In the genomic region with DNA sequence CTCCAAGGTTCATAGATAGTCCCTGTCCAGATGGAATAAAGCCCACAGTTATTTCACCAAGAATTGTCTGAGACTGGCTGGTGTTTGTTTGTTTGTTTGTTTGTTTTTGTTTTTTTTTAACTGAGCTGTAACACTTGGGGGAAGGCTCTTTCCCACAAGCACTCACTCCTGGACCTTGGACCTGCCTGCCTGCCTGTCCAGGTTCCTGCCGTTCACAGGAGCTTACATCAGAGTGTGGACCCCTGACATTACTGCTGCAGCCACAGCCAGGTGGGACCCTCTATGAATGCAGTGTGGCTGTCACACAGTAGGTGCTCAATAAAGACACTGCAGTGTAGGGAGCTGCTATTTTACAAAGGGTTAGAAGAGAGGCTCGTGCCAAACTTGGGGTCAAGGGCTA, we compare ENCODE assay signal across 20 mouse cellular contexts.
"Had no signal": no experiment of that assay in that cellular context is flagged by ENCODE, and none has a peak within 500 bp of the region (broad histone marks: within the 10 kb centered on the region; RNA-seq: fewer than 3 reads in every experiment).

No protein-coding gene starts in this region.

- H3K27me3 ChIP-seq: lung, embryonic 15.5 days; midbrain, embryonic 12.5 days; neural tube, embryonic 13.5 days; neural tube, embryonic 15.5 days had no signal

- H3K4me2 ChIP-seq: lung, embryonic 15.5 days; midbrain, embryonic 12.5 days; neural tube, embryonic 13.5 days; neural tube, embryonic 15.5 days had no signal

- DNase-seq: lung, adult 2 months; lung, postnatal 14 days; lung, postnatal 4 days; midbrain, embryonic 14.5 days; retina, postnatal 1 day; right cerebral cortex, adult 18-20 months; right cerebral cortex, postnatal 25 days; right cerebral cortex, postnatal 4 days; spleen, adult 18-20 months; thymus, adult 18-20 months; thymus, postnatal 14 days; thymus, postnatal 36 days had no signal

- H3K4me1 ChIP-seq: lung, embryonic 15.5 days; midbrain, embryonic 10.5 days had no signal

- H3K4me3 ChIP-seq: lung, embryonic 15.5 days; midbrain, embryonic 10.5 days; midbrain, embryonic 12.5 days; myocyte; neural tube, embryonic 13.5 days; neural tube, embryonic 15.5 days had no signal

- H3K36me3 ChIP-seq: lung, embryonic 15.5 days; midbrain, embryonic 10.5 days; midbrain, embryonic 12.5 days; neural tube, embryonic 13.5 days; neural tube, embryonic 15.5 days had no signal

- H3K9ac ChIP-seq: lung, embryonic 15.5 days; midbrain, embryonic 12.5 days; neural tube, embryonic 13.5 days; neural tube, embryonic 15.5 days had no signal

- ATAC-seq: lung, postnatal 0 days; midbrain, embryonic 16.5 days had no signal

- H3K9me3 ChIP-seq: lung, embryonic 15.5 days; midbrain, embryonic 10.5 days; midbrain, embryonic 12.5 days; neural tube, embryonic 13.5 days; neural tube, embryonic 15.5 days had no signal

- H3K27ac ChIP-seq: lung, embryonic 15.5 days; midbrain, embryonic 10.5 days; midbrain, embryonic 12.5 days; neural tube, embryonic 13.5 days; neural tube, embryonic 15.5 days had no signal
